Mouse (Mus musculus) small intestine, adult 2 months (tissue): Measurements from ENCODE around the gene Chek1. TPM values are rescaled to one million over a fixed set of nuclear protein-coding genes. Genes with fewer than 3 reads are reported as not detected.

Experiments
- H3K27ac ChIP-seq: fragments of 200-500 bp; 2 replicates; pipeline ENCODE4 v1.5.1; 2012; ENCODE audit warnings: low read depth, low read length, control low read depth, inconsistent platforms; ENCODE audit not compliant: insufficient read depth
- H3K27me3 ChIP-seq: fragments of 200-500 bp; 2 replicates; pipeline ENCODE4 v1.6.1; 2012; ENCODE audit warnings: mild to moderate bottlenecking, moderate library complexity, low read length, inconsistent platforms; ENCODE audit not compliant: control insufficient read depth, insufficient read depth
- H3K36me3 ChIP-seq: fragments of 200-500 bp; 2 replicates; pipeline ENCODE4 v1.6.1; 2012; ENCODE audit warnings: mild to moderate bottlenecking, low read length, control low read depth, inconsistent platforms; ENCODE audit not compliant: control insufficient read depth, insufficient read depth
- H3K4me1 ChIP-seq: fragments of 200-500 bp; 2 replicates; pipeline ENCODE4 v1.6.1; 2012; ENCODE audit warnings: low read length, inconsistent platforms, mixed read lengths; ENCODE audit not compliant: control insufficient read depth, insufficient read depth, insufficient read length
- H3K4me3 ChIP-seq: fragments of 200-500 bp; 2 replicates; pipeline ENCODE4 v1.5.1; 2012; ENCODE audit warnings: low read depth, mild to moderate bottlenecking, control low read depth, inconsistent platforms, low read length, moderate library complexity
- CTCF ChIP-seq: fragments of 200-500 bp; IDR thresholded peaks from 2 replicates; pipeline ENCODE4 v1.5.1; 2012; ENCODE audit warnings: low read depth, mild to moderate bottlenecking, control low read depth, inconsistent platforms, low read length, moderate library complexity, mixed read lengths; ENCODE audit not compliant: insufficient replicate concordance, insufficient read length; ENCODE audit errors: extremely low read depth
- POLR2A ChIP-seq: fragments of 200-500 bp; IDR thresholded peaks from 2 replicates; pipeline ENCODE4 v1.6.1; 2012; ENCODE audit warnings: low read depth, mild to moderate bottlenecking, control low read depth, inconsistent platforms, low read length, moderate library complexity
- WGBS: fragments of 180-500 bp; shearing (Covaris S2); methylation state at CpG from one replicate; pipeline ENCODE4 v1.1.7; 2018; 5-methylcytosine and 5-hydroxymethylcytosine counted together
- polyA plus RNA-seq: library from polyadenylated mRNA; depleted of rRNA; stranded (reverse); fragments of >200 nt; gene quantifications from 2 replicates; pipeline ENCODE4 v1.2.3, GENCODE M21; 2012; rRNA removed

The Chek1 gene
- 0.41 and 0.42 TPM in 2 replicates for polyA plus RNA-seq

DNA sequence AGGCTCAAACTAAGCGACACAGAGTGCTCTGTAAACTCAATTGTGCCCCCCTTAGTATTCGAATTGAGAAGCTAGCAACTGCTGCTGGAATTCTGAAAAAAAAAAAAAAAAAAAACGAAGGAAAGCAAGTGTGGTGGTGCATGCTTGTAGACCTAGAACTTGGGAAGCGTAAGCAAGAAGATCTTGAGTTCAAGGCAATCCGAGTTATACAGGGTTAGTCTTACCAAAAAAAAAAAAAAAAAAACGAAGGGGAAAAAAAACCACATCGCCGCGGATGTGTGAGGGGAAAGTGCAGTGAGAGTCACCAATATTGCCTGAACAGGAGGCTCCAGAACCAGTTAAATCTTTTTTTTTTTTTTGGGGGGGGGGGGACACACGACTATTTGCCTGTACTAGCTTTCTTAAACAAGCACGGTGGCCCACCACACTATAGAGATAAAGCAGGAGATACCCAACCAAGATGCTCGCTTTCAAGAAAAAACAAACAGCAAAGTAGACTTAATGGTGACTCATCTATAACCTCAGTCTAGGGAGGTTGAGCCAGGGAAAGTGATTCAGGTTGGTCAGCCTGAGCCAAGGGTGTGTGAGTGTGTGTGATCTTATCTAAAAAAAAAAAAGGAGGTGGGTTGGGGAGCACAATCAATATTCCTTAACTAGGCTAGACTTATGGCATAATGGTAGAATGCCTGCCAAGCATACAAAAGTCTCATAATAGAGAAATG lies at the start of gene Chek1:
TSS of gene Chek1 (minus strand) at position 32 of the 722 bp plus-strand sequence.
- Histone ChIP-seq H3K36me3 (peaks cover 8% of the 10 kb centered on the region), H3K27ac (peak within 1 kb of the TSS; percentile 57), H3K27me3 (no peaks in the 10 kb centered on the region), H3K4me3 (peak within 1 kb of the TSS; percentile 87), H3K4me1 (peaks cover 5% of the 10 kb centered on the region; the same call in 1 of the 2 replicates)
- TF ChIP-seq POLR2A (no peak), CTCF (no peak)
- WGBS: under 1% methylated on average over 12 of the region's 12 CpGs

DNA sequence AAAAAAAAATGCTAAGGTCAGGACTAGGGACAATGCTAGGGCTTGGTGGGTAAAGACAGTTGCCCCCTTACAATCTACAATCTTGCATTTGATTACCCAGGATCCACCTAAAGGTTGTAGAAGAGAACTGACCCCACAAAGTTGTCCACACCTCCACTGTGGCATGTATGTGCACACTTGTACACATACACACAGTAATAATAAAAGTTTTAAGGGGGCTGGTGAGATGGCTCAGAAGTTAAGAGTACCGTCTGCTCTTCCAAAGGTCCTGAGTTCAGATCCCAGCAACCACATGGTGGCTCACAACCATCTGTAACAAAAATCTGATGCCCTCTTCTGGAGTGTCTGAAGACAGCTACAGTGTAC lies 42.2 kb upstream of the Chek1 start:
- Histone ChIP-seq H3K4me1 (0 out of 2 replicates have a peak, but pooled peaks cover 2% of the 10 kb centered on the region), H3K36me3 (peaks cover 3% of the 10 kb centered on the region), H3K27ac (no peak overlapping the region), H3K27me3 (no peaks in the 10 kb centered on the region), H3K4me3 (no peak overlapping the region)
- WGBS: 85% methylated on average over 1 of the region's 1 CpGs
- TF ChIP-seq POLR2A: no peak
- no peak for TF ChIP-seq CTCF

DNA sequence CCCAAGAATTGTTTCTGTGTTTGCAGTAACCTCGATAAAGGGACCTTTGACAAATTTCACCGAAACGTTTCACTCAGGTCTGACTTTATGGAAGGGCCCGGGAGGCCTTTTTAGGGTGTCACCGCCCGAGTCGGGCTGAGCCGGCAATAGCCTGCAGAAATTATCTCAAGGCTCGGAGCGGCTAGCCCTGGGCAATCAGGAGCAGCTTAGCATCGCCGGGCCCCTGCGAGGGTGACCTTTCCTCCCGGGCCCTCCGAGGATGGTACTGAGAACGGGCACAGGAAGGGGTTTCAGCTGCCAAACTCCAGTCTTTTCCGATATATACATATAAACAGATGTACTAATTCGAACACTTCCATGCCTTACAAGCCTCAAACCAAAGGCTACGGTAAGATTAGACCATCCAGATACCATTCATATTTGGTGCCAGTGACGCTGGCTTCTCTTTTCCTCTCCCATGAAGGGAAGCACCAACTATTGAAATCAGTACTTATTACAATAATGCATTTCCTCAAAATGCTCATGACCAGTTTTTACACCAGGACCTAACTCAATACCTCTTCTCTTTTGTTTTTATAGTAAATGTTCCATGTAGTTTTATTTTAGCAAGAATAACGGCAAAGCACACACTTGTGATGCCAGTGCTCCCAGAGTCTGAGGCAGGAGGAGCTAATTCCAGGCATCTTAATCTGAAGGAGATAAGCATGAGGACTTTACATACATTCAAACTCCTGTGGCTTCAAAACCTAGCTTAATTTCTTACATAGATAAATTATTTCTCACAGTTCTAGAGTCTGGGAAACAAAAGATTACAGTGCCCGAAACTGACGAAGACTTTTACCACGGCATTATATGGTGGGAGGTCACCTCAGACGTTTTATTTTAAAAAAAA lies 41.5 kb upstream of the Chek1 start:
- 8% methylated on average over 25 of the region's 25 CpGs for WGBS

DNA sequence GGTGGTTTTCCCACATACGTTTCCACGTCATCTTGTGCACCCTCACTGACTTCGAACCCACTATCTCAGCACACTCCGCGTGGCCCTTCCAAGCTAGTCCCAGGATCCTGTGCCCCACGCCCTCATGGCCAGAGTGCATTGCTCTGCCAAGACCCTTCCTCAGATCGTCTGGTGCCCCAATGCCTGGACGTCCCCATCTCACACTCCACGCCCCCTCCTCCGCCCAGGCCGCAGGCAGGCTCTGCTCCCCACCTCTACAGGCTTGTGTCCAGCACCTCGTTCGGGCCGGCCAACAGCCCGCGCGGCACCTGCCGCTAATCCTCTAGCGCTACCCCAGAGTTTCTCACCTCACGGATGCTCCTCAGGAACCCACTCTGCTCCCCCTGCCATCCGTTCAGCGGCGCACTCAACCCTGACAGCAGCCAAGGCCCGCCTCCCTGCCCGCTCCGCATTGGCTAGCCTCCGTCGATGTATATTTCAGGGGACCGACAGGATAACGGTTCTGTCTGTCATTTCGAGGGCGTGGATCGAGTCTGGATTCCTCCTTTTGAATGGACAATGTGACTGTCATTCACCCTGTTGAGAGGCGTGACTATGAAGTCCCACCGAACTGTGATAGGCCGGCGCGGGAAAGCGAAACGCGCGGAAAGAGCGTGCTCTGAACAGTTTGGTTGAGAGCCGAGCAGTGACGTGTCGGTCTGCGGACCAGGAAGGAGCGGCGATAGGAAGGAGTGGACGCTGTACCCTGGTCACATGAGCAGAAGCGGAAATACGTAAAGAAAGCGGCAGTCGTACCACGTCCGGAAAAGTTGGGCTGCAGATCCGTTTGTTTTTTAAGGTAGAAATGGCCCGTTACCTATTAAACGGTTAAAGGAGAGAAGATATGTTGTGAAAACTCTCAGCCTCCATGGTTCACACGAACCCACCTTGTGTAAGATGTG lies 40.6 kb upstream of the Chek1 start, which contains the start of gene Stt3a:
TSS of gene Stt3a (minus strand) at position 477 of the 941 bp plus-strand sequence.
- peaks cover 15% of the 10 kb centered on the region for H3K36me3 ChIP-seq
- WGBS: under 1% methylated on average over 60 of the region's 60 CpGs
- peak within 1 kb of the TSS; percentile 74 for H3K27ac ChIP-seq
- peak; percentile 75; the same call in 1 of the 2 replicates for TF ChIP-seq POLR2A
- no peak for TF ChIP-seq CTCF
- peak within 1 kb of the TSS; percentile 81 for H3K4me3 ChIP-seq
- H3K4me1 ChIP-seq: 0 out of 2 replicates have a peak, but pooled peaks cover 2% of the 10 kb centered on the region
- no peaks in the 10 kb centered on the region for H3K27me3 ChIP-seq

More for the DNA sequence above, 41.5 kb upstream of the Chek1 start:
- Histone ChIP-seq H3K4me1 (0 out of 2 replicates have a peak, but pooled peaks cover 2% of the 10 kb centered on the region), H3K36me3 (peaks cover 7% of the 10 kb centered on the region), H3K27me3 (no peaks in the 10 kb centered on the region), H3K27ac (peak overlapping the region; percentile 74), H3K4me3 (peak overlapping the region; percentile 81)
- TF ChIP-seq CTCF: no peak
- no peak for TF ChIP-seq POLR2A

DNA sequence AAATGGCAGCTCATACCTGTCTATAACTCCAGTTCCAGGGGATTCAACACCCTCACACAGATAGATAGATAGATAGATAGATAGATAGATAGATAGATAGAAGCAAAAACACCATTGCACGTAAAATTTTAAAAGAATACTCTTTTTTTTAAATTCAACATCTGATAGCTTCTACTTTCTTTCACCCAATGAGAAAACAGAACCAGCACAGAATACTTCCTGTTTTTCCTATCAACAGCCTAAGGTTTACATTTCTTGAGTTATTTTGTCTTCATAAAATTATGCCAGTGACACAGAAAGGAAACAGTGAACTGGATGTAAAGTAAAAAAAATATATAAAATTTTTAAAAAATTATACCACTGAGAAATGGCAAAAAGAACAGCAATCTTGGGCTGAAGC lies 37.5 kb upstream of the Chek1 start:
- WGBS: 81% methylated on average over 1 of the region's 1 CpGs
- Histone ChIP-seq H3K4me1 (0 out of 2 replicates have a peak, but pooled peaks cover 2% of the 10 kb centered on the region), H3K27me3 (no peaks in the 10 kb centered on the region), H3K4me3 (no peak overlapping the region), H3K36me3 (peaks cover 32% of the 10 kb centered on the region), H3K27ac (no peak overlapping the region)
- TF ChIP-seq POLR2A (no peak), CTCF (no peak)
